Mouse (Mus musculus): ENCODE data around the gene Olfr313. TPM values are rescaled to one million over a fixed set of nuclear protein-coding genes. Genes with fewer than 3 reads are reported as not detected.
"Not testable (repeated sequence)": the region's sequence is repeated elsewhere in the genome, so short reads cannot be mapped to it uniquely, and the experiment has no call there.

Olfr313 gene
- polyA plus RNA-seq, 1 experiment from 2014 or later: not detected

DNA sequence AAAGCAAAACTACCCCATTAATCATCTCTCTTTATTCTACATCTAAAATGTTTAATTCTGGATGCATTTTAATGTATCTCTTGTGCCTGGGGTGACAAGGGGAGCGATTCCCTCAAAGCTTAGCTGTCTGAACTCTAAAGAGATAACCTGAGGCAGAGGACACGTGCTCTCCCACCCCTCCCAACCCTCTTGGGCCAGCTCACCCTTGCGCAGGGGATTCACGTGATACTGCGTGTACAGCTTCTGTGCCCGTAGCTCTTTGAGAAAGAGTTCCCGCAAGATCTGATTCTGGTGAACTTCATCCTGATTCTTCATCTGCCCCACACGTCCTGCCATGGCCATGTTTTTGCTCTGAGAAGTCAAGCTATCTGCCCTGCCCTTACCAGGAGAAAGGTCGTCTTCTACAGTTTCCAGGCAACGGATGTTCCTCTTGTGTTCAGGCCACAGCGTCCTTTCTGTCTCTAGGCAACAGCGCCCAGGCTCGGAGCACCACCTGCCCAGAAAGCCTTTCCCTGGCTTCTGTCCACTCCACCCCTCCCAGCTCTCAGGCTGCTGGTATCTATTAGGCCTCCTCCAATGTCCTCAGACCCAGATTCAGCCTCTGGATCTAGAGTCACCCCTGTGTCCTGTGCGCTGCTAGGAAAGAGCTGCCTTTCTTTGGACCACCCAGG, 13.1 kb upstream of the Olfr313 start, which contains the start of gene Fam183b:
Gene Fam183b (minus strand): TSS at position 403 of the 671 bp plus-strand sequence.
- peak; percentile 55; the same call in 1 of the 2 replicates for ATAC-seq (replicated peaks; ENCODE audit: insufficient number of reproducible peaks, insufficient read depth, low FRiP score, low read depth)
- peak within 1 kb of the TSS; percentile 15; the same call in 1 of the 2 replicates for H3K4me2 ChIP-seq
- H3K4me3 ChIP-seq: no peak within 1 kb of the TSS
- no peaks in the 10 kb centered on the region for H3K27me3 ChIP-seq
- no peak within 1 kb of the TSS for H3K9ac ChIP-seq
- H3K4me1 ChIP-seq (replicated peaks): peaks cover 5% of the 10 kb centered on the region; the same call in 1 of the 2 replicates
- no peak within 1 kb of the TSS for H3K27ac ChIP-seq
- no peaks in the 10 kb centered on the region for H3K36me3 ChIP-seq
- 31% methylated on average over 14 of the region's 14 CpGs for WGBS
- no peaks in the 10 kb centered on the region for H3K9me3 ChIP-seq (replicated peaks)

DNA sequence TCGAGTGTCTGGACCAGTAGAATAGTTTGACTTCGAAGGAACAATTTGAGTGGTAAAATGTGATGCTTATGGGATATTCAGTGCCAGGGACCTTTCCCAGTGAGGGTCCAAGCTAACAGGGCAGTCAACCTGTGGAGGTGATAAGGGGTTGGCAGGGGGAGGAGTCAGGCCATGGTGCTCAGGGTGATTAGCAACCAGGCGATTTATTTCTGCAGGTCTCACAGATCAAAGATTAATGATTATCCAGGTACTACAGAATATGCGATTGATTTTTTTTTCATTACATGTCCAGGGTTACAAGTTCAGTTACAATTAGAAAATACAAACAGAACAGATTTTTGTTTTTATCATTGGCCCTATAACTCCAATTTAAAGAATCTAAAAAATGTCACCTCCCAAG, 10.9 kb upstream of the Olfr313 start:
- H3K36me3 ChIP-seq: no peaks in the 10 kb centered on the region
- no peak overlapping the region for H3K4me2 ChIP-seq
- no peaks in the 10 kb centered on the region for H3K9me3 ChIP-seq (replicated peaks)
- H3K9ac ChIP-seq: no peak overlapping the region
- no peak overlapping the region for H3K4me3 ChIP-seq
- no peaks in the 10 kb centered on the region for H3K27me3 ChIP-seq
- WGBS: 69% methylated on average over 4 of the region's 4 CpGs
- peaks cover 5% of the 10 kb centered on the region; the same call in 1 of the 2 replicates for H3K4me1 ChIP-seq (replicated peaks)
- no peak overlapping the region for H3K27ac ChIP-seq
- no peak for ATAC-seq (replicated peaks; ENCODE audit: insufficient number of reproducible peaks, insufficient read depth, low FRiP score, low read depth)

DNA sequence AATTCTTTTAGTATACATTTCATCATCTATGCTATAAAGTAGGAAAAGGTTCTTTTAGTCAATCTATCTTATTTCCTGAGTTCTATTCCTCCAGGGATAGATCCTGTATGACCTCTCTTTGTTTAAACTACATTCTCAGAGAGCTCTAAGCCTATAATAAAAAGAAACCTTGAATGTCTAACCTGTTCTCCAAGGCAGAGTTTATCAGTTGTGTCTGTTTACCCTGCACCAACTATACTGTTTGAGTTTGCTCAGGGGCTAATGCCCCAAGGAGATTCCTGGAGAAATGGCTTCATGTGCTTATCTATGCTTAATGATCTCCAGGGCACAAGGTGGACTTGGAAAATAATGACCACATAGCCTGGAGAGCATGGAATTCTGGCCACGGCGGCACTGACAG, 10.4 kb upstream of the Olfr313 start:
- 55% methylated on average over 2 of the region's 2 CpGs for WGBS
- H3K36me3 ChIP-seq: no peaks in the 10 kb centered on the region

DNA sequence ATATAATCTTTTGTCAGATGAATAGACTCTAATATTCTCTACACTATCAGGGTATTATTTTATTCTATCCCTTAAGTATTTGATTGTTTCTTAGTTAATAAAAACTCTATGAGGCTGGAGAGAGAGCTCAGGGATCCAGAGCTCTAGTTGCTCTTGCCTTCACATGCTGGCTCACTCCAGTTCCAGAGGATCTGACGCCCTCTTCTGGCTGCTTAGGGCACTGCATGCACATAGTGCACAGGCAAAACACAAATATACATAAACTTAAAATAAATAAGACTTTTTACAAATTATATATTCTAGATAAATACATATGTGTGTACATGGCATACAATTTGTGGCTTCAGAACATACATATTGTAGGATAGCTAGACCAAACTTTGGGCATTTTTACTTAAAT, 2.8 kb upstream of the Olfr313 start:
- no peak overlapping the region for H3K4me2 ChIP-seq
- WGBS: 16% methylated on average over 1 of the region's 1 CpGs
- H3K36me3 ChIP-seq: no peaks in the 10 kb centered on the region
- no peak overlapping the region for H3K4me3 ChIP-seq
- no peaks in the 10 kb centered on the region for H3K4me1 ChIP-seq (replicated peaks)
- H3K27ac ChIP-seq: no peak overlapping the region
- H3K9ac ChIP-seq: no peak overlapping the region
- no peak for ATAC-seq (replicated peaks; ENCODE audit: insufficient number of reproducible peaks, insufficient read depth, low FRiP score, low read depth)
- H3K9me3 ChIP-seq (replicated peaks): no peaks in the 10 kb centered on the region
- H3K27me3 ChIP-seq: no peaks in the 10 kb centered on the region

More for the DNA sequence above, 10.4 kb upstream of the Olfr313 start:
- no peak for ATAC-seq (replicated peaks; ENCODE audit: insufficient number of reproducible peaks, insufficient read depth, low FRiP score, low read depth)
- Histone ChIP-seq H3K27ac (no peak overlapping the region), H3K27me3 (no peaks in the 10 kb centered on the region), H3K4me1 (replicated peaks) (peaks cover 5% of the 10 kb centered on the region; the same call in 1 of the 2 replicates), H3K4me2 (no peak overlapping the region), H3K4me3 (no peak overlapping the region), H3K9me3 (replicated peaks) (no peaks in the 10 kb centered on the region), H3K9ac (no peak overlapping the region)

DNA sequence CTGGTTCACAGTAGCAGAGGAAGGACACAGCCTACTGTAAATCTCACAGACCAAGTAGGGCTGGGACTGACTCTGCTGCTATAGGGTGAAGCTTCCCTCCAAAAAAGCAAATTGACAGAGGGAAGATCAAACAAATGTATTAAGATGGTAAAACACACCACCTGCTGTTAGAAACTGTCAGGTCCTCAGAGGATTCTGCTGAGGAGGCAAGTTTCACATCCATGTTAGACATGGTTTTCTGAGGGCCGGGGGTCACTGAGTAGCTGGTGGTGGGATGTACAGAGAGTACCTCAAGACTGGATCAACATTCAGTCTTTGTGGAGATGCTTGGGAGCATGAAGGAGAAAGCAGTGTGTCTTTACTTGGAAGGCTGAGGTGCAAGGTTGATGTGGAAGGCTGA, 876 bp downstream of the Olfr313 start:
- no peaks in the 10 kb centered on the region for H3K9me3 ChIP-seq (replicated peaks)
- WGBS: 81% methylated on average over 1 of the region's 1 CpGs
- H3K27me3 ChIP-seq: no peaks in the 10 kb centered on the region
- H3K4me1 ChIP-seq (replicated peaks): no peaks in the 10 kb centered on the region
- no peak overlapping the region for H3K27ac ChIP-seq
- H3K4me3 ChIP-seq: no peak overlapping the region
- no peak overlapping the region for H3K4me2 ChIP-seq
- no peak overlapping the region for H3K9ac ChIP-seq
- no peaks in the 10 kb centered on the region for H3K36me3 ChIP-seq
- ATAC-seq (replicated peaks; ENCODE audit: insufficient number of reproducible peaks, insufficient read depth, low FRiP score, low read depth): no peak

DNA sequence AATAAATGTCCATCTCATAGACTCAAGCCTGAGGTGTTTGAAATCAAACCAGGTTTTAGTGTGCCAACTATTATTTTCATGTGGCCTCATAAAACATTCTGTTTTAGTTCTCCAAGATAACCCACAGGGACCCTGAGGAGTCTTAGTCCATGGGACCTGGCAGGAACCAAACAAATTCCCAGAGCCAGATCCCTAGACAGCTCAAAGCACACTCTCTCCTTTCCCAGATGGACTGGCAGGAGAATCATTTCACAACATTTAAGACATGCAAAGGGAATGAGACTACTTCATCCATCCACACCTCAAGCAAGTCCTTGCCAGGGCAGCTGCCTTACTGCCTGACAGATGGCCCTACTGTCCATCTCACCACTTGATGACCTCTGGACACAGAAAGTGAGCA, 14.1 kb downstream of the Olfr313 start, which contains the start of gene Olfr312:
Gene Olfr312 (plus strand): TSS at position 301 of the 400 bp plus-strand sequence.
- H3K36me3 ChIP-seq; H3K27me3 ChIP-seq; H3K4me3 ChIP-seq; H3K4me2 ChIP-seq; H3K27ac ChIP-seq; ATAC-seq (replicated peaks; ENCODE audit: insufficient number of reproducible peaks, insufficient read depth, low FRiP score, low read depth); H3K4me1 ChIP-seq (replicated peaks); H3K9me3 ChIP-seq (replicated peaks); H3K9ac ChIP-seq: not testable (repeated sequence)

DNA sequence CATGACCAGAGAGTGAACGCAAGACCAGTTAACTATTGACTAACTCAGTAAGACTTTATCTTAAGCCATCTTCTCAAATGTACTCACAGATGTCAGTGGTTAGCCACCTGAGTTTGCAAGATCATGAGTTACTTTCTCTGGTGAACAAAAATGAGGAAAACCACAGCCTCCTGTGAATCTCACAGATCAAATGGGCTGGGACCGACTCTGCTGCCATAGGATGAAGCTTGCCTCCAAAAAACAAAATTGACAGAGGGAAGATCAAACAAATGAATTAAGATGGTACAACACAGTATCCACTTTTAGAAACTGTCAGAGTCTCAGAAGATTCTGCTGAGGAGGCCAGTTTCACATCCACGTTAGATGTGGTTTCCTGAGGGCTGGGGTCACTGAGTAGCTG, 15.0 kb downstream of the Olfr313 start:
- Histone ChIP-seq H3K4me2 (no peak overlapping the region), H3K27me3 (no peaks in the 10 kb centered on the region), H3K27ac (no peak overlapping the region), H3K9ac (no peak overlapping the region), H3K36me3 (no peaks in the 10 kb centered on the region), H3K9me3 (replicated peaks) (no peaks in the 10 kb centered on the region), H3K4me3 (no peak overlapping the region), H3K4me1 (replicated peaks) (no peaks in the 10 kb centered on the region)
- no peak for ATAC-seq (replicated peaks; ENCODE audit: insufficient number of reproducible peaks, insufficient read depth, low FRiP score, low read depth)
- WGBS: 61% methylated on average over 3 of the region's 3 CpGs

DNA sequence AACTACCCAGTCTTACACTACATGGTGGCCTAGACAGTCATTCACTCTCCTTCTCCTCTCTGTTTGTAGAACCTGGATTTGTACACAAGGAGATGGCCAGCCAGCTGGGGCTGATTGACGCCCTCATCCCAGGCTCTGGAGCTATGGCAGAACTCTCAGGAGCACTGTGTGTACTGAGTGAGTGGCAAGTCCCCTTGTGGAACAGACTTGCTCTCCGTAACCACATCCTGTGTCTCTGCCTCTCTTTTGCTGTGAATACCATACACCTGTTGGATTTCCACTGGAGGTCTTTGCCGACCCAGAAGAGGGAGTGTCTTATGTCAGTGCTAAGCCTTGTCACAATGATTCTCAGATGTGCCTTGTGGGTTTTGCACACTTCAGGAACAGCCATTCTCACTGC, 17.7 kb downstream of the Olfr313 start:
- WGBS: 64% methylated on average over 3 of the region's 3 CpGs
- H3K4me1 ChIP-seq (replicated peaks); H3K36me3 ChIP-seq; H3K9ac ChIP-seq; H3K4me3 ChIP-seq; H3K27ac ChIP-seq; ATAC-seq (replicated peaks; ENCODE audit: insufficient number of reproducible peaks, insufficient read depth, low FRiP score, low read depth); H3K27me3 ChIP-seq; H3K9me3 ChIP-seq (replicated peaks); H3K4me2 ChIP-seq: not testable (repeated sequence)

DNA sequence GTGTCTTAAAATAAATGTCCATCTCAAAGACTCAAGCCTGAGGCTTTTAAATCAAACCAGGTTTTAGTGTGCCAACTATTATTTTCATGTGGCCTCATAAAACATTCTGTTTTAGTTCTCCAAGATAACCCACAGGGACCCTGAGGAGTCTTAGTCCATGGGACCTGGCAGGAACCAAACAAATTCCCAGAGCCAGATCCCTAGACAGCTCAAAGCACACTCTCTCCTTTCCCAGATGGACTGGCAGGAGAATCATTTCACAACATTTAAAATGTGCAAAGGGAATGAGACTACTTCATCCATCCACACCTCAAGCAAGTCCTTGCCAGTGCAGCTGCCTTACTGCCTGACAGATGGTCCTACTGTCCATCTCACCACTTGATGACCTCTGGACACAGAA, 24.2 kb downstream of the Olfr313 start, which contains the start of gene Olfr311:
Gene Olfr311 (plus strand): TSS at position 301 of the 400 bp plus-strand sequence.
- ATAC-seq (replicated peaks; ENCODE audit: insufficient number of reproducible peaks, insufficient read depth, low FRiP score, low read depth); H3K4me2 ChIP-seq; H3K27me3 ChIP-seq; H3K4me3 ChIP-seq; H3K27ac ChIP-seq; H3K9me3 ChIP-seq (replicated peaks); H3K36me3 ChIP-seq; H3K4me1 ChIP-seq (replicated peaks); H3K9ac ChIP-seq: not testable (repeated sequence)

DNA sequence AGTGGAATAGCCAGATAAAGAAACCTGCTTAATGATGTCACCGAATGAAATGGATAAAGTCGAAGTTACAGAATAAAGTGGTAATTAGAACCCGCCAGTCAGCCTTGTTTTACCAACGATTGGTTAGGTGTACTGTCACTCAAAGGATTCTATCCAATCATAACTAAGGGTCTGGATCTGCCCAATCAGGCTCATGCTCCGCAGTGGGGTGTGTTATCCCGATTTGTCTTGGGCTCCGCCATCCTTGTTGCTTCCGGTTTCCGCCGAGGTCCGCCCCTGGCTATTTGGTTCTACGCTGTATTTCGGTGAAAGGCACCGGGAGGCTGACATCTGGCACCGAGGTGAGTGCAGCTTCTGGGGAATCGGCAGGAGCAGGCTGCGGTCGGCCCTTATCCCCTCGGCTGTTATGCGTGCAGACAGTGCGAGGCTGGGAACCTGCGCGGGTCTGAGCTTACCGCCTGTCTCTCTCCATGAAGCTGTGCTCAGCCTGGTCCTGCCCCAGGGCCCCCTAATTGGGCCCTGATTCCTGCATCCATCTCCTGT, 32.2 kb downstream of the Olfr313 start, which contains the start of gene Gm12258:
Gene Gm12258 (plus strand): TSS at position 240 of the 543 bp plus-strand sequence.
- peak within 1 kb of the TSS; percentile 91 for H3K4me3 ChIP-seq
- no peaks in the 10 kb centered on the region for H3K9me3 ChIP-seq (replicated peaks)
- peak within 1 kb of the TSS; percentile 68; the same call in 1 of the 2 replicates for H3K27ac ChIP-seq
- H3K4me1 ChIP-seq (replicated peaks): peaks cover 6% of the 10 kb centered on the region
- H3K4me2 ChIP-seq: peak within 1 kb of the TSS; percentile 79
- WGBS: under 1% methylated on average over 24 of the region's 24 CpGs
- H3K27me3 ChIP-seq: no peaks in the 10 kb centered on the region
- peak within 1 kb of the TSS; percentile 93 for H3K9ac ChIP-seq
- ATAC-seq (replicated peaks; ENCODE audit: insufficient number of reproducible peaks, insufficient read depth, low FRiP score, low read depth): peak; percentile 100
- peaks cover 17% of the 10 kb centered on the region for H3K36me3 ChIP-seq

DNA sequence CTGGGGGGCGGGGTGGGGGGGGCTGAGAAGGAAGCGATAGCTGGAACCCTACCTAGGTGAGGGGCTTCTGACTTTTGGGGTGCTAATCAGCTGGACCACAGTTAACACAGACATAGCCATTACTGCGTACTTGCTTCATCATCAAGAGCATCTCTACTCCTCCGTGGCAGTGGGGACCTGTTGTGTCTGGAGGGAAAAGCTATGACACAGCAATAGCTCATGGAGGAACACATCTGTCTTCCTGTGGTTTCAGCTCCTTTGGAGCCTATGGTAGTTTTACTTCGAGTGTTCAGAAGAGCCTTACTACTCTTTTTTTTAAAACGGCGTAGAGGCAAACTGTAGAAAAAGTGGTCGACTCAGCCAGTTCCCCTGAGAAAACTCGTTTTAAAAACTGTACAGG, 32.8 kb downstream of the Olfr313 start:
- Histone ChIP-seq H3K9me3 (replicated peaks) (no peaks in the 10 kb centered on the region), H3K36me3 (peaks cover 18% of the 10 kb centered on the region), H3K9ac (peak overlapping the region; percentile 93), H3K4me3 (peak overlapping the region; percentile 91), H3K4me2 (peak overlapping the region; percentile 79), H3K27me3 (no peaks in the 10 kb centered on the region), H3K4me1 (replicated peaks) (peaks cover 6% of the 10 kb centered on the region), H3K27ac (no peak overlapping the region)
- 41% methylated on average over 9 of the region's 9 CpGs for WGBS
- no peak for ATAC-seq (replicated peaks; ENCODE audit: insufficient number of reproducible peaks, insufficient read depth, low FRiP score, low read depth)

DNA sequence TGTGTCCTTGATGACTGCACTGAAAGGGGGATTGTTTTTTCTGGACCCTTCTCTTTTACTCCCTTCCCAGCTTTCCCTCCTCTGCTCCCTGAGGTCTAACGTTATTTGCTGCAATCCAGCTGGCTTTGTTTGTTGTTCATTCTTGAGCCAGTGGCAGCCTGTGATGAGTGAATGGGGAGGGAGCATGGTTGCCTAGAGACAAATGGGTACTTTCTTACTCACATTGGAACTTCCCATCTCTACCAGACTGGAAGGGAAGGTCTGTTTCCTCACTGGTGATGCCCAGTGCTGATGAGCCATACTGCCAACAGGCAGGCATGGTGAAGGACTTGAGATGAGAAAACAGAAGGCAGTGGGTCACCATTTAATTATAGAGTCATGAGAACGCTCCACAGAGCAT, 34.9 kb downstream of the Olfr313 start:
- WGBS: 72% methylated on average over 2 of the region's 2 CpGs

More for the DNA sequence above, 34.9 kb downstream of the Olfr313 start:
- peaks cover 24% of the 10 kb centered on the region for H3K36me3 ChIP-seq
- H3K4me2 ChIP-seq: no peak overlapping the region
- no peaks in the 10 kb centered on the region for H3K27me3 ChIP-seq
- no peak for ATAC-seq (replicated peaks; ENCODE audit: insufficient number of reproducible peaks, insufficient read depth, low FRiP score, low read depth)
- H3K27ac ChIP-seq: no peak overlapping the region
- peaks cover 6% of the 10 kb centered on the region for H3K4me1 ChIP-seq (replicated peaks)
- no peak overlapping the region for H3K4me3 ChIP-seq
- no peak overlapping the region for H3K9ac ChIP-seq
- H3K9me3 ChIP-seq (replicated peaks): no peaks in the 10 kb centered on the region
